Mouse (Mus musculus): ENCODE measurements at regions not wholly inside any gene's neighbourhood (a gene's known extent, or its start where the extent isn't known, plus 50 kb on each side); places are given as distances from the start of the nearest gene placed in this dataset.

GRCm38 (mm10) chr3:62860731-62861130 is 255.8 kb upstream of the Gpr149 start:
- H3K4me3 ChIP-seq (ENCODE audit: low read length): no peak overlapping the region
- no peak for ATAC-seq (ENCODE audit: low FRiP score, low TSS enrichment)
- H3K36me3 ChIP-seq (ENCODE audit: insufficient read depth, low read length): no peaks in the 10 kb centered on the region
- H3K9me3 ChIP-seq (ENCODE audit: low read length): no peaks in the 10 kb centered on the region
- H3K4me2 ChIP-seq (replicated peaks; ENCODE audit: low read depth, low read length): no peak overlapping the region
- no peak overlapping the region for H3K9ac ChIP-seq (replicated peaks; ENCODE audit: low read length)
- H3K27ac ChIP-seq (ENCODE audit: low read length): no peak overlapping the region
- WGBS: 9% methylated on average over 3 of the region's 3 CpGs
- no peaks in the 10 kb centered on the region for H3K27me3 ChIP-seq (ENCODE audit: insufficient read depth, low read length)
- no peaks in the 10 kb centered on the region for H3K4me1 ChIP-seq (ENCODE audit: insufficient read depth, low read length)

GRCm38 (mm10) chr3:62835695-62836476 is 230.9 kb upstream of the Gpr149 start:
- Histone ChIP-seq H3K9ac (replicated peaks; ENCODE audit: low read length) (no peak overlapping the region), H3K27ac (ENCODE audit: low read length) (no peak overlapping the region), H3K4me2 (replicated peaks; ENCODE audit: low read depth, low read length) (no peak overlapping the region), H3K9me3 (ENCODE audit: low read length) (no peaks in the 10 kb centered on the region), H3K27me3 (ENCODE audit: insufficient read depth, low read length) (no peaks in the 10 kb centered on the region), H3K4me3 (ENCODE audit: low read length) (no peak overlapping the region), H3K36me3 (ENCODE audit: insufficient read depth, low read length) (no peaks in the 10 kb centered on the region), H3K4me1 (ENCODE audit: insufficient read depth, low read length) (no peaks in the 10 kb centered on the region)
- ATAC-seq (ENCODE audit: low FRiP score, low TSS enrichment): no peak
- 72% methylated on average over 10 of the region's 10 CpGs for WGBS

- WGBS: 90% methylated on average over 3 of the region's 3 CpGs
- ATAC-seq (ENCODE audit: low FRiP score, low TSS enrichment): no peak
- H3K36me3 ChIP-seq (ENCODE audit: insufficient read depth, low read length): no peaks in the 10 kb centered on the region
- H3K9ac ChIP-seq (replicated peaks; ENCODE audit: low read length): no peak overlapping the region
- no peaks in the 10 kb centered on the region for H3K4me1 ChIP-seq (ENCODE audit: insufficient read depth, low read length)
- no peaks in the 10 kb centered on the region for H3K27me3 ChIP-seq (ENCODE audit: insufficient read depth, low read length)
- H3K4me3 ChIP-seq (ENCODE audit: low read length): no peak overlapping the region
- H3K4me2 ChIP-seq (replicated peaks; ENCODE audit: low read depth, low read length): no peak overlapping the region
- no peaks in the 10 kb centered on the region for H3K9me3 ChIP-seq (ENCODE audit: low read length)
- H3K27ac ChIP-seq (ENCODE audit: low read length): no peak overlapping the region
Measured at GRCm38 (mm10) chr3:62823892-62824291, 219.0 kb upstream of the Gpr149 start.

GRCm38 (mm10) chr3:62801044-62801443 is 196.1 kb upstream of the Gpr149 start:
- Histone ChIP-seq H3K9me3 (ENCODE audit: low read length) (no peaks in the 10 kb centered on the region), H3K4me3 (ENCODE audit: low read length) (no peak overlapping the region), H3K9ac (replicated peaks; ENCODE audit: low read length) (no peak overlapping the region), H3K36me3 (ENCODE audit: insufficient read depth, low read length) (no peaks in the 10 kb centered on the region), H3K4me2 (replicated peaks; ENCODE audit: low read depth, low read length) (no peak overlapping the region), H3K27ac (ENCODE audit: low read length) (no peak overlapping the region), H3K27me3 (ENCODE audit: insufficient read depth, low read length) (no peaks in the 10 kb centered on the region), H3K4me1 (ENCODE audit: insufficient read depth, low read length) (no peaks in the 10 kb centered on the region)
- WGBS: 23% methylated on average over 2 of the region's 2 CpGs
- peak; percentile 92 for ATAC-seq (ENCODE audit: low FRiP score, low TSS enrichment)

- Histone ChIP-seq H3K9me3 (ENCODE audit: low read length) (no peaks in the 10 kb centered on the region), H3K4me2 (replicated peaks; ENCODE audit: low read depth, low read length) (no peak overlapping the region), H3K36me3 (ENCODE audit: insufficient read depth, low read length) (no peaks in the 10 kb centered on the region), H3K4me1 (ENCODE audit: insufficient read depth, low read length) (no peaks in the 10 kb centered on the region), H3K27ac (ENCODE audit: low read length) (no peak overlapping the region), H3K4me3 (ENCODE audit: low read length) (no peak overlapping the region), H3K9ac (replicated peaks; ENCODE audit: low read length) (no peak overlapping the region), H3K27me3 (ENCODE audit: insufficient read depth, low read length) (no peaks in the 10 kb centered on the region)
- no peak for ATAC-seq (ENCODE audit: low FRiP score, low TSS enrichment)
- 52% methylated on average over 2 of the region's 2 CpGs for WGBS
Measured at GRCm38 (mm10) chr3:62786233-62786632, 181.3 kb upstream of the Gpr149 start.

Measured in kidney, embryonic 16.5 days (tissue).